Mouse (Mus musculus): ENCODE results near the gene Neil3. TPM values are rescaled to one million over a fixed set of nuclear protein-coding genes. Genes with fewer than 3 reads are reported as not detected.
"Not testable (repeated sequence)": the region's sequence is repeated elsewhere in the genome, so short reads cannot be mapped to it uniquely, and the experiment has no call there.

The Neil3 gene
- polyA plus RNA-seq, 1 experiment, result 0.30 TPM

- no peak for DNase-seq (ENCODE audit: extremely low spot score in 1 of 2, low spot score in 1 of 2)
Measured at GRCm38 (mm10) chr8:53539585-53539984, 99.3 kb downstream of the Neil3 start.

DNA sequence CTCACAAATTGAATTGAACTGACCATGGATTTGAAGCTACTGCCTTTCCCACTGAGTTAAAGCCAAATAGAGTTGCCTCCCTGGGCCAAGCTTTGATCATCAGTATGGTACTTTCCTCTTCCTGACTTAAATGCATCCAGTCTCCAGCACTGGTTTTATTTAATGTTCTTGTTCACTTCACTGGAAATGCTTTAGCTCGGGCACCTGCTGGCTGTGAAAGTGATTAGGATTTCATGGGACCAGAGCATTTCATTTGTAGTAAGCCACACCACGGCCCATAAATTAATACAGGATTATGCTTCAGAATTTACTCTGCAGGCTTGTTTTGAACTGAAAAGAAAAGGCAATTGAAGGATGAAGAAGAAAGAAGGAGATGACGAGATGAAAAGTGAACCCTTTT is 100.8 kb downstream of the Neil3 start:
- not testable (repeated sequence) for DNase-seq (ENCODE audit: extremely low spot score in 1 of 2, low spot score in 1 of 2)

Other genes starting within 250 kb of the Neil3 start
- 9.2 and 9.4 TPM in 2 replicates for gene Aga, start 127.3 kb downstream of the Neil3 start, polyA plus RNA-seq (2012; rRNA removed)